ENCODE assay signal across 9 mouse cellular contexts in genomic region chr7:64497438-64497837, GRCm38 (mm10). TPM values are rescaled to one million over a fixed set of nuclear protein-coding genes. Genes with fewer than 3 reads are reported as not detected.
DNase-seq lines count a peak whose midpoint lies in the region; ATAC-seq lines count a peak whose summit lies in the region.
"Had no signal": no experiment of that assay in that cellular context is flagged by ENCODE, and none has a peak within 500 bp of the region (broad histone marks: within the 10 kb centered on the region; RNA-seq: fewer than 3 reads in every experiment).

No protein-coding gene starts in this region.

- no peak overlapping the region for H3K4me3 ChIP-seq in intestine, embryonic 14.5 days (ENCODE audit: low read depth, low read length)
- H3K4me3 ChIP-seq in intestine, embryonic 16.5 days (ENCODE audit: low read length), result no peak overlapping the region
- H3K4me3 ChIP-seq in kidney, embryonic 14.5 days (ENCODE audit: low read length), result no peak overlapping the region
- H3K4me3 ChIP-seq: neural tube, embryonic 13.5 days had no signal

- WGBS in intestine, embryonic 14.5 days, result 37% methylated on average over 10 of the region's 10 CpGs
- WGBS in intestine, embryonic 16.5 days, result 34% methylated on average over 10 of the region's 10 CpGs
- WGBS in kidney, embryonic 14.5 days, result 40% methylated on average over 10 of the region's 10 CpGs

- H3K27ac ChIP-seq in intestine, embryonic 14.5 days (ENCODE audit: low read depth), result no peak overlapping the region
- no peak overlapping the region for H3K27ac ChIP-seq in intestine, embryonic 16.5 days (ENCODE audit: low read length)
- no peak overlapping the region for H3K27ac ChIP-seq in kidney, embryonic 14.5 days (ENCODE audit: low read depth, low read length)
- H3K27ac ChIP-seq: neural tube, embryonic 13.5 days had no signal

- no peaks in the 10 kb centered on the region for H3K36me3 ChIP-seq in intestine, embryonic 14.5 days (ENCODE audit: control insufficient read depth, insufficient read depth, low read length)
- no peaks in the 10 kb centered on the region for H3K36me3 ChIP-seq in intestine, embryonic 16.5 days (ENCODE audit: control insufficient read depth, insufficient read depth, low read length)
- H3K36me3 ChIP-seq in kidney, embryonic 14.5 days (ENCODE audit: control insufficient read depth, insufficient read depth, low read length), result no peaks in the 10 kb centered on the region
- H3K36me3 ChIP-seq: neural tube, embryonic 13.5 days had no signal

- peak; percentile 69 for DNase-seq in intestine, embryonic 14.5 days (ENCODE audit: low spot score)
- peak; percentile 6 for DNase-seq in thymus, postnatal 0 days (ENCODE audit: low spot score)
- no peak for DNase-seq in thymus, adult 18-20 months
- DNase-seq in thymus, postnatal 10 days (ENCODE audit: low spot score in 2 of 2), result peak; percentile 2 to 25
- DNase-seq in kidney, adult 9 months, result no peak

- 0 out of 2 replicates have a peak, but pooled peaks cover 4% of the 10 kb centered on the region for H3K9me3 ChIP-seq in intestine, embryonic 14.5 days (ENCODE audit: control insufficient read depth, low read length)
- H3K9me3 ChIP-seq in intestine, embryonic 16.5 days (ENCODE audit: control insufficient read depth, low read length), result no peaks in the 10 kb centered on the region
- no peaks in the 10 kb centered on the region for H3K9me3 ChIP-seq in kidney, embryonic 14.5 days (ENCODE audit: control insufficient read depth, low read length)
- H3K9me3 ChIP-seq: neural tube, embryonic 13.5 days had no signal

- no peaks in the 10 kb centered on the region for H3K4me1 ChIP-seq in intestine, embryonic 14.5 days (replicated peaks; ENCODE audit: control insufficient read depth, insufficient read depth, low read length)
- peaks cover 7% of the 10 kb centered on the region; the same call in 1 of the 2 replicates for H3K4me1 ChIP-seq in intestine, embryonic 16.5 days (ENCODE audit: control insufficient read depth, insufficient read depth, low read length)
- no peaks in the 10 kb centered on the region for H3K4me1 ChIP-seq in kidney, embryonic 14.5 days (ENCODE audit: control insufficient read depth, insufficient read depth, low read length)

- H3K27me3 ChIP-seq in intestine, embryonic 14.5 days (replicated peaks; ENCODE audit: control insufficient read depth, insufficient read depth, low read length), result peaks cover 21% of the 10 kb centered on the region
- peaks cover 21% of the 10 kb centered on the region for H3K27me3 ChIP-seq in intestine, embryonic 16.5 days (replicated peaks; ENCODE audit: control insufficient read depth, insufficient read depth, low read length)
- peaks cover 19% of the 10 kb centered on the region for H3K27me3 ChIP-seq in kidney, embryonic 14.5 days (ENCODE audit: control insufficient read depth, insufficient read depth, low read length)
- H3K27me3 ChIP-seq: neural tube, embryonic 13.5 days had no signal

- ATAC-seq in intestine, embryonic 14.5 days (replicated peaks; ENCODE audit: low FRiP score, low TSS enrichment, low read depth), result no peak
- no peak for ATAC-seq in intestine, embryonic 16.5 days
- ATAC-seq in granulocyte monocyte progenitor cell, adult 5-6 weeks (replicated peaks; ENCODE audit: poor library complexity, severe bottlenecking), result 0 out of 2 replicates have a peak, but pooled peaks have one; percentile 33
- no peak for ATAC-seq in kidney, embryonic 14.5 days (ENCODE audit: low FRiP score, low TSS enrichment)

- no peak overlapping the region for H3K4me2 ChIP-seq in intestine, embryonic 14.5 days (ENCODE audit: low read length)
- H3K4me2 ChIP-seq in intestine, embryonic 16.5 days (ENCODE audit: low read depth, low read length), result no peak overlapping the region
- no peak overlapping the region for H3K4me2 ChIP-seq in kidney, embryonic 14.5 days (replicated peaks; ENCODE audit: low read depth, low read length)
- H3K4me2 ChIP-seq: neural tube, embryonic 13.5 days had no signal

- H3K9ac ChIP-seq in intestine, embryonic 14.5 days (ENCODE audit: low read length), result no peak overlapping the region
- no peak overlapping the region for H3K9ac ChIP-seq in intestine, embryonic 16.5 days (ENCODE audit: low read depth, low read length)
- H3K9ac ChIP-seq in kidney, embryonic 14.5 days (ENCODE audit: low read depth, low read length), result no peak overlapping the region
- H3K9ac ChIP-seq: neural tube, embryonic 13.5 days had no signal

RNA-seq across cellular contexts. Expression of gene Apba2, which starts 4.1 kb away (rescaled TPM):
- 7.7 and 9.6 TPM in 2 replicates for polyA plus RNA-seq in intestine, embryonic 14.5 days (2014; fragmentation: Nextera tagmentation; extraction: Ambion mirVana)
- 4.4 and 5.0 TPM in 2 replicates for polyA plus RNA-seq in intestine, embryonic 16.5 days (2015; fragmentation: Nextera tagmentation; extraction: Ambion mirVana)
- polyA plus RNA-seq in thymus, postnatal 0 days (2015; fragmentation: Nextera tagmentation; extraction: Ambion mirVana), result 4.3 and 5.5 TPM in 2 replicates
- not detected in 2 replicates for total RNA-seq in granulocyte monocyte progenitor cell, adult 5-6 weeks (2014; fragmentation: Nextera tagmentation)
- total RNA-seq in granulocyte monocyte progenitor cell, adult 5-6 weeks (2017), result not detected in 2 replicates
- polyA plus RNA-seq in kidney, embryonic 14.5 days (2014; fragmentation: Nextera tagmentation; extraction: Ambion mirVana), result 2.6 and 2.8 TPM in 2 replicates

Comparison
In these comparisons a context has a peak if more than half of its experiments do, and no peak if none do; other contexts are left out.
1. DNase-seq: peak in intestine, embryonic 14.5 days (single experiment), thymus, postnatal 0 days (single experiment) and thymus, postnatal 10 days (2 of 2); none in thymus, adult 18-20 months (0 of 2) and kidney, adult 9 months (single experiment).